Mouse (Mus musculus) limb, embryonic 11.5 days (tissue): ENCODE data around the gene Rbm43. TPM values are rescaled to one million over a fixed set of nuclear protein-coding genes. Genes with fewer than 3 reads are reported as not detected.

Experiments
- ATAC-seq: fragments of 200-750 bp; cut with Nextera tagmentation; 2 replicates; pipeline ENCODE4 v1.8.0; 2017; ENCODE audit warnings: low read depth; ENCODE audit not compliant: insufficient number of reproducible peaks, low FRiP score, low TSS enrichment
- DNase-seq: peaks from one replicate; pipeline ENCODE4 v3.0.0-alpha.2; 2015; ENCODE audit warnings: low spot score
- H3K27ac ChIP-seq: fragments of 300-500 bp; sonication (generic); replicated peaks from 2 replicates; pipeline ENCODE4 v1.5.1; 2014; ENCODE audit warnings: low read depth, mild to moderate bottlenecking, low read length
- H3K27me3 ChIP-seq: fragments of 300-500 bp; sonication (generic); 2 replicates; pipeline ENCODE4 v1.6.1; 2014; ENCODE audit warnings: mild to moderate bottlenecking, low read length, mixed read lengths; ENCODE audit not compliant: control insufficient read depth, insufficient read depth
- H3K36me3 ChIP-seq: fragments of 300-500 bp; sonication (generic); 2 replicates; pipeline ENCODE4 v1.6.1; 2014; ENCODE audit warnings: mild to moderate bottlenecking, low read length, moderate library complexity, mixed read lengths; ENCODE audit not compliant: control insufficient read depth, insufficient read depth
- H3K4me1 ChIP-seq: fragments of 300-500 bp; sonication (generic); 2 replicates; pipeline ENCODE4 v1.6.1; 2014; ENCODE audit warnings: low read length, mixed read lengths; ENCODE audit not compliant: control insufficient read depth, insufficient read depth
- H3K4me2 ChIP-seq: fragments of 300-500 bp; sonication (generic); 2 replicates; pipeline ENCODE4 v1.6.1; 2014; ENCODE audit warnings: low read depth, mild to moderate bottlenecking, moderate library complexity; ENCODE audit not compliant: severe bottlenecking
- H3K4me3 ChIP-seq: fragments of 300-500 bp; sonication (generic); 2 replicates; pipeline ENCODE4 v1.5.1; 2014; ENCODE audit warnings: low read depth, low read length
- H3K9ac ChIP-seq: fragments of 300-500 bp; sonication (generic); 2 replicates; pipeline ENCODE4 v1.6.1; 2014; ENCODE audit warnings: mild to moderate bottlenecking, low read length
- H3K9me3 ChIP-seq: fragments of 300-500 bp; sonication (generic); 2 replicates; pipeline ENCODE4 v1.6.1; 2016; ENCODE audit warnings: low read length; ENCODE audit not compliant: control insufficient read depth
- WGBS: fragments of 180-500 bp; shearing (Covaris S2); extraction: QIAGEN DNeasy Blood & Tissue Kit; methylation state at CpG from one replicate; pipeline ENCODE4 v1.1.7; 2014; 5-methylcytosine and 5-hydroxymethylcytosine counted together
- polyA plus RNA-seq: library from polyadenylated mRNA; unstranded; fragments of >200 nt; fragmentation: Nextera tagmentation; extraction: Ambion mirVana; gene quantifications from 2 replicates; pipeline ENCODE4 v1.2.1, GENCODE M21; 2014

Gene Rbm43
- polyA plus RNA-seq, 1 experiment from 2014 or later: 9.1 TPM

DNA sequence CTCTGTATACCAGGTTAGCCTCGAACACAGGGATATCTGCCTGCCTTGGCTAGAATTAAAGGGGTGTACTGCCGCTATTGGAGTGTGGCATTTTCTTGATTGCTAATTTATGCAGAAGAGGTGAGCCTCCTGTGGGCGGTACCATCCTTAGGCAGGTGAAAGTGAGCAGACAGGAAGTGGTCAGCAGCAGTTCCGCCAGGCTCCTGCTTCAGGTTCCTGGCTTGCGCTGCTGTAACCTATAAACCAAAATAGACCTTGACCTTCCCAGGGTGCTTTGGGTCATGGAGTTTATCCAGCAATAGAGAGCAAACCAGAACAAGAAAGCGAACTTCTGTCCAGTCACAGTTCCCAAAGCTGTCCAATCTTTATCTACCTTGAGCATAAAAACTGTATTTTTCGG lies 958 bp upstream of the Rbm43 start:
- Histone ChIP-seq H3K4me1 (0 out of 2 replicates have a peak, but pooled peaks cover 2% of the 10 kb centered on the region), H3K27me3 (no peaks in the 10 kb centered on the region), H3K27ac (no peak overlapping the region), H3K9me3 (no peaks in the 10 kb centered on the region), H3K4me2 (no peak overlapping the region), H3K9ac (no peak overlapping the region), H3K4me3 (no peak overlapping the region), H3K36me3 (no peaks in the 10 kb centered on the region)
- DNase-seq: no peak
- 88% methylated on average over 7 of the region's 7 CpGs for WGBS
- ATAC-seq: no peak

GRCm38 (mm10) chr2:51933341-51934134 lies 1.4 kb downstream of the Rbm43 start:
- H3K4me3 ChIP-seq: no peak overlapping the region
- H3K4me2 ChIP-seq: peak overlapping the region; percentile 79; the same call in 1 of the 2 replicates
- 0 out of 2 replicates have a peak, but pooled peaks cover 2% of the 10 kb centered on the region for H3K4me1 ChIP-seq
- H3K9me3 ChIP-seq: no peaks in the 10 kb centered on the region
- 32% methylated on average over 12 of the region's 12 CpGs for WGBS
- H3K27ac ChIP-seq: no peak overlapping the region
- DNase-seq: no peak
- H3K27me3 ChIP-seq: no peaks in the 10 kb centered on the region
- no peak for ATAC-seq
- H3K36me3 ChIP-seq: no peaks in the 10 kb centered on the region
- no peak overlapping the region for H3K9ac ChIP-seq

GRCm38 (mm10) chr2:51931241-51931640 lies 3.7 kb downstream of the Rbm43 start:
- DNase-seq: no peak
- Histone ChIP-seq H3K9ac (no peak overlapping the region), H3K9me3 (no peaks in the 10 kb centered on the region), H3K27me3 (no peaks in the 10 kb centered on the region), H3K27ac (no peak overlapping the region), H3K4me1 (0 out of 2 replicates have a peak, but pooled peaks cover 2% of the 10 kb centered on the region), H3K36me3 (no peaks in the 10 kb centered on the region), H3K4me2 (no peak overlapping the region), H3K4me3 (no peak overlapping the region)
- ATAC-seq: no peak
- 93% methylated on average over 7 of the region's 7 CpGs for WGBS

DNA sequence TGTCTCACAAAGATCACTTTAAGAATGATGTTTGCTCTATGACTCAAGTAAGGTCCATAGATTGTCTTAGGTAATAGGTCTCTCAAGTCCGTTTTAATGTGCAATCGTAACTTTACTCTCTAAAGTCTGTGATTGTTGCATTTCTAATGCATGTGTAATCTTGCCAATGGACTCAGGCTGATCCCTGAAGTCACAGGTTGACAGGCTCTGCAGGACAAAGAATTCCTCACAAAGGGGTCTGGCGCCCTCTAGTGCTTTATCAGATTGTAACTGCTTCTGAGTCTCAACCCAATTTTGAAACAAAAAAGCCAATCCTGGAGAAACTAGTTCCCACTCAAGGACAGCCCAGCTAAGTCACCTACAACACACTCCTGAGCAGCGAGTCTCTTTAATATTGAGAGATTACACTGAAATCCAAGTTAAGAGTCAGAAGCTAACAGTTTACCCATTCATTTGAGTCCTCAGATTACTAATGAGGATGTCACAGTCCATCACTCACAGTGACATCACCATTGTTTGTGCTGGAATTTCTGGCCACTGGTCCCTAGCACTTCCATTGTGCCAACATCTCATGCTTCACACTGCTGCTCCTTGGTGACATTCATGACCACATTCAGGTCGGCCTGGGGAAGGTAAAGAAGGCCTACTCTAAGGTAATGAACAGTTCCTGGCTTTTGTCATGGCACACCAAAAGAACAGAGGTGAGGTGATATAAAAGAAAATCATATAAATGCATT lies 19.9 kb downstream of the Rbm43 start:
- WGBS: 18% methylated on average over 5 of the region's 5 CpGs
- DNase-seq (peak; percentile 85), ATAC-seq (no peak)

DNA sequence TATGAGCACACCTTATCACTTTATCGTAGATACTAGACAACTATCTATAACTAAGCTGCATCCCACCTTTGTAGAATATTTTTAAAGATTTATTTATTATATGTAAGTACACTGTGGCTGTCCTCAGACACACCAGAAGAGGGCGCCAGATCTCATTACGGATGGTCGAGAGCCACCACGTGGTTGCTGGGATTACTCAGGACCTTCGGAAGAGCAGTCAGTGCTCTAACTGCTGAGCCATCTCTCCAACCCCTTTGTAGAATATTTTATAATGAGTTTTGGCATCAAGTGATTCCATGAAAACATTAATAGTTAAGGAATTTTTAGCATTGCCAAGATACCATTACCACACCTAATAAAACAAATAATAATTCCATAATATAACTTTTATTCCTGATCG lies 20.4 kb downstream of the Rbm43 start:
- no peaks in the 10 kb centered on the region for H3K36me3 ChIP-seq
- no peaks in the 10 kb centered on the region for H3K9me3 ChIP-seq
- H3K9ac ChIP-seq: no peak overlapping the region
- 57% methylated on average over 7 of the region's 7 CpGs for WGBS
- no peaks in the 10 kb centered on the region for H3K4me1 ChIP-seq
- H3K4me2 ChIP-seq: no peak overlapping the region
- H3K4me3 ChIP-seq: no peak overlapping the region
- no peaks in the 10 kb centered on the region for H3K27me3 ChIP-seq
- ATAC-seq (no peak), DNase-seq (no peak)
- no peak overlapping the region for H3K27ac ChIP-seq

More for the DNA sequence above, 19.9 kb downstream of the Rbm43 start:
- H3K9ac ChIP-seq: no peak overlapping the region
- H3K9me3 ChIP-seq: no peaks in the 10 kb centered on the region
- no peak overlapping the region for H3K4me3 ChIP-seq
- no peak overlapping the region for H3K27ac ChIP-seq
- no peaks in the 10 kb centered on the region for H3K27me3 ChIP-seq
- H3K36me3 ChIP-seq: no peaks in the 10 kb centered on the region
- no peak overlapping the region for H3K4me2 ChIP-seq
- no peaks in the 10 kb centered on the region for H3K4me1 ChIP-seq

DNA sequence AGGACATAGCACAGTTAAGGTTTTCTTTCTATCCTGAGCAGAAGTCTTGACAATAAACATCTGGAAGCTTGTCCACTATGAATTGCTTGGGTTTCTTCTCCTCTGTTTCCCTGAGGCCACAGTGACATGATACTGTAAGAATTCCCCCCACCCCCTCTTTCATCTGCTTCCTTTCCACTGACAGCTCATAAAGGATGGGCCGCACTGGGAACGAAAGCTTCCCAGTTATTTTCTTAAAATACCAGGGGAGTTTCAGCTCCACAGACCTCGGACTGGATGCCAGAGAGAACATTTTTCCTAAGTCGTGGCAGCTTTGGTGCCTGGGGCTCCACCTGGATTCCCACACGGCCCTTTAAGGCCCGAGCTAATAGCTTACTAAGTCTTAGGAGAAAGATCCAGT lies 22.2 kb downstream of the Rbm43 start:
- Histone ChIP-seq H3K9me3 (no peaks in the 10 kb centered on the region), H3K27ac (no peak overlapping the region), H3K4me1 (no peaks in the 10 kb centered on the region), H3K9ac (no peak overlapping the region), H3K36me3 (no peaks in the 10 kb centered on the region), H3K4me2 (no peak overlapping the region), H3K4me3 (no peak overlapping the region), H3K27me3 (no peaks in the 10 kb centered on the region)
- ATAC-seq (no peak), DNase-seq (no peak)
- WGBS: 16% methylated on average over 6 of the region's 6 CpGs

- Histone ChIP-seq H3K4me2 (no peak overlapping the region), H3K4me1 (no peaks in the 10 kb centered on the region), H3K9ac (no peak overlapping the region), H3K27me3 (no peaks in the 10 kb centered on the region), H3K36me3 (no peaks in the 10 kb centered on the region), H3K9me3 (no peaks in the 10 kb centered on the region), H3K27ac (no peak overlapping the region), H3K4me3 (no peak overlapping the region)
- ATAC-seq (no peak), DNase-seq (no peak)
- WGBS: 67% methylated on average over 2 of the region's 2 CpGs
Observed at GRCm38 (mm10) chr2:51911864-51912263, 23.1 kb downstream of the Rbm43 start.

GRCm38 (mm10) chr2:51907538-51908110 lies 27.3 kb downstream of the Rbm43 start:
- ATAC-seq (no peak), DNase-seq (no peak)
- H3K4me1 ChIP-seq: no peaks in the 10 kb centered on the region
- H3K9me3 ChIP-seq: no peaks in the 10 kb centered on the region
- no peak overlapping the region for H3K4me2 ChIP-seq
- H3K9ac ChIP-seq: no peak overlapping the region
- 75% methylated on average over 4 of the region's 4 CpGs for WGBS
- no peaks in the 10 kb centered on the region for H3K27me3 ChIP-seq
- no peak overlapping the region for H3K4me3 ChIP-seq
- H3K36me3 ChIP-seq: no peaks in the 10 kb centered on the region
- no peak overlapping the region for H3K27ac ChIP-seq
